Mouse (Mus musculus): Measurements from ENCODE around the gene Ifitm3. TPM values are rescaled to one million over a fixed set of nuclear protein-coding genes. Genes with fewer than 3 reads are reported as not detected.
"Not testable (repeated sequence)": the region's sequence is repeated elsewhere in the genome, so short reads cannot be mapped to it uniquely, and the experiment has no call there.

The Ifitm3 gene
- polyA plus RNA-seq, 1 experiment from 2014 or later: 19.3 TPM

GRCm38 (mm10) chr7:140990185-140990584, 20.4 kb downstream of the Ifitm3 start:
- no peak overlapping the region for H3K4me3 ChIP-seq (ENCODE audit: low read depth, low read length)
- H3K27ac ChIP-seq (ENCODE audit: low read depth, low read length): no peak overlapping the region
- H3K27me3 ChIP-seq (ENCODE audit: control insufficient read depth, insufficient read depth, low read length): no peaks in the 10 kb centered on the region
- H3K9ac ChIP-seq (replicated peaks; ENCODE audit: low read depth, low read length): no peak overlapping the region
- H3K9me3 ChIP-seq (ENCODE audit: control insufficient read depth, low read length): no peaks in the 10 kb centered on the region
- WGBS: 81% methylated on average over 6 of the region's 6 CpGs
- H3K36me3 ChIP-seq (ENCODE audit: control insufficient read depth, insufficient read depth, low read length): no peaks in the 10 kb centered on the region
- H3K4me1 ChIP-seq (ENCODE audit: control insufficient read depth, insufficient read depth, low read length): no peaks in the 10 kb centered on the region
- no peak for ATAC-seq (ENCODE audit: low read depth)
- no peak overlapping the region for H3K4me2 ChIP-seq (ENCODE audit: low read depth, low read length)

DNA sequence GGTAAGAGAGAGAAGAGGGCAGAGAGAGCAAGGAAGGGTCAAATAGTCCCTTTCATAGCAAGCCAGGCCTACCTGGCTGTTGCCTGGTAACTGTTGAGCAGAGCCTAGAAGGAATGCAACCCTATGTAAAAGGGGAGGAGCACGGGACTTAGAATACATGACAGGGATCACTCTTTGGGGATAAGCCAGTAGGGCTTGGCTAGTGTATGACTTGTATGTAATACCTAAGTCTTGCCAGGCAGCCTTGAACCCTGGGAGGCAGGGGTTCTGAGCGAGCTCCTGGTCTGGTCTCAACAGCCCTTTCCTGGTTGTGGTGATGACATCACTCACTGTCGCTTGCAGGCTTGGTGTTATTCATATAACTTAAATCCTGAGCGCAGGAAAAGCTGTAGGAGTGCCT, 21.5 kb downstream of the Ifitm3 start:
- Histone ChIP-seq H3K4me2 (ENCODE audit: low read depth, low read length) (no peak overlapping the region), H3K4me3 (ENCODE audit: low read depth, low read length) (no peak overlapping the region), H3K27me3 (ENCODE audit: control insufficient read depth, insufficient read depth, low read length) (no peaks in the 10 kb centered on the region), H3K27ac (ENCODE audit: low read depth, low read length) (no peak overlapping the region), H3K9ac (replicated peaks; ENCODE audit: low read depth, low read length) (no peak overlapping the region), H3K9me3 (ENCODE audit: control insufficient read depth, low read length) (no peaks in the 10 kb centered on the region), H3K36me3 (ENCODE audit: control insufficient read depth, insufficient read depth, low read length) (no peaks in the 10 kb centered on the region), H3K4me1 (ENCODE audit: control insufficient read depth, insufficient read depth, low read length) (no peaks in the 10 kb centered on the region)
- WGBS: 73% methylated on average over 4 of the region's 4 CpGs
- no peak for ATAC-seq (ENCODE audit: low read depth)

DNA sequence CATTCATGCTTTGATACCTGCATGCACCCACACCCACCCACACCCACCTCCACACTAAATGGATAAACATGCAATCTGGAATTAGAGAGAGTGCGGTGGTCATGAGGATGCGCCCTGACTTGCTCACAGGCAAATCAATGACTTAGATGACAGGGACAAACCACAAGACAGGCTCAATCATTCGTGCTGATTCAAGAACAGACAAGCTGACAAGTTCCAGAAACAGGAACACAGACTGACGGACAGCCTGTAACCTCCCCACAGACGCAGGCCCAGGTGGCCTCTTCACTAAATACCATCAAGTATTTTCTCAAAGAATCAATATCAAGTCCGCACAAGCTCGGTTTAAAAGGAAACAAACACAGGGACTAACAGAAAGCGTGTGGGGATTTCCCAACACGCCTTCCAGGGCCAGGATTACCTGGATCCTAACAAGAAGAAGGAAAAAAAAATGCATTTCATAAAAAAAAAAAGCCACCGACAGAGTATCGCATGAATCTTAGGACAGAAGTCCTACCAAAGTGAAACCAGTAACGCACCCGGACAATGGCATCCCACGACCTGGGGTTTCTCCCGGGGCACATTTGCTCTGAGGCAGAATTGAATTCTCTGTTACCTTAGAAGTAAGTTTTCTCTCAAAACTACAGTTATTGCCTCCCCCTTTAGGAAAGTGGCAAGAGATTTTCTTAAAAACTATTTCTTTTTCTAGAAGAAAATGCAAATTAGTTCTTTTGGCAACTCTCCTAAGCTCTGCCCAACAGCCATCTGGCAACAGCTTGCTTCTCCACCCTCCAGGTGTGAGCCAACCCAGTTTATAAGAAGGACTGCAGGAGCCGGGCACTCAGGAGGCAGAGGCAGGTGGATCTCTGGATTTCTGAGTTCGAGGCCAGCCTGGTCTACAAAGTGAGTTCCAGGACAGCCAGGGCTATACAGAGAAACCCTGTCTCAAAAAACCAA, 23.1 kb downstream of the Ifitm3 start:
- H3K4me2 ChIP-seq (ENCODE audit: low read depth, low read length): no peak overlapping the region
- H3K27ac ChIP-seq (ENCODE audit: low read depth, low read length): no peak overlapping the region
- H3K27me3 ChIP-seq (ENCODE audit: control insufficient read depth, insufficient read depth, low read length): no peaks in the 10 kb centered on the region
- no peak overlapping the region for H3K4me3 ChIP-seq (ENCODE audit: low read depth, low read length)
- WGBS: 90% methylated on average over 17 of the region's 17 CpGs
- H3K9me3 ChIP-seq (ENCODE audit: control insufficient read depth, low read length): no peaks in the 10 kb centered on the region
- no peak for ATAC-seq (ENCODE audit: low read depth)
- no peaks in the 10 kb centered on the region for H3K36me3 ChIP-seq (ENCODE audit: control insufficient read depth, insufficient read depth, low read length)
- no peak overlapping the region for H3K9ac ChIP-seq (replicated peaks; ENCODE audit: low read depth, low read length)
- no peaks in the 10 kb centered on the region for H3K4me1 ChIP-seq (ENCODE audit: control insufficient read depth, insufficient read depth, low read length)

GRCm38 (mm10) chr7:140982971-140983370, 27.6 kb downstream of the Ifitm3 start:
- Histone ChIP-seq H3K4me1 (ENCODE audit: control insufficient read depth, insufficient read depth, low read length) (no peaks in the 10 kb centered on the region), H3K27me3 (ENCODE audit: control insufficient read depth, insufficient read depth, low read length) (no peaks in the 10 kb centered on the region), H3K9me3 (ENCODE audit: control insufficient read depth, low read length) (no peaks in the 10 kb centered on the region), H3K27ac (ENCODE audit: low read depth, low read length) (no peak overlapping the region), H3K36me3 (ENCODE audit: control insufficient read depth, insufficient read depth, low read length) (no peaks in the 10 kb centered on the region), H3K9ac (replicated peaks; ENCODE audit: low read depth, low read length) (no peak overlapping the region), H3K4me3 (ENCODE audit: low read depth, low read length) (no peak overlapping the region), H3K4me2 (ENCODE audit: low read depth, low read length) (no peak overlapping the region)
- 95% methylated on average over 7 of the region's 7 CpGs for WGBS
- ATAC-seq (ENCODE audit: low read depth): no peak

GRCm38 (mm10) chr7:140981704-140982103, 28.9 kb downstream of the Ifitm3 start:
- Histone ChIP-seq H3K27ac (ENCODE audit: low read depth, low read length) (no peak overlapping the region), H3K4me2 (ENCODE audit: low read depth, low read length) (no peak overlapping the region), H3K36me3 (ENCODE audit: control insufficient read depth, insufficient read depth, low read length) (no peaks in the 10 kb centered on the region), H3K9ac (replicated peaks; ENCODE audit: low read depth, low read length) (no peak overlapping the region), H3K27me3 (ENCODE audit: control insufficient read depth, insufficient read depth, low read length) (no peaks in the 10 kb centered on the region), H3K4me1 (ENCODE audit: control insufficient read depth, insufficient read depth, low read length) (no peaks in the 10 kb centered on the region), H3K4me3 (ENCODE audit: low read depth, low read length) (no peak overlapping the region), H3K9me3 (ENCODE audit: control insufficient read depth, low read length) (no peaks in the 10 kb centered on the region)
- WGBS: 94% methylated on average over 8 of the region's 8 CpGs
- ATAC-seq (ENCODE audit: low read depth): no peak

GRCm38 (mm10) chr7:140976720-140977119, 33.9 kb downstream of the Ifitm3 start:
- 90% methylated on average over 9 of the region's 9 CpGs for WGBS
- not testable (repeated sequence) for ATAC-seq (ENCODE audit: low read depth); H3K27ac ChIP-seq (ENCODE audit: low read depth, low read length); H3K4me3 ChIP-seq (ENCODE audit: low read depth, low read length); H3K9me3 ChIP-seq (ENCODE audit: control insufficient read depth, low read length); H3K27me3 ChIP-seq (ENCODE audit: control insufficient read depth, insufficient read depth, low read length); H3K4me1 ChIP-seq (ENCODE audit: control insufficient read depth, insufficient read depth, low read length); H3K36me3 ChIP-seq (ENCODE audit: control insufficient read depth, insufficient read depth, low read length); H3K9ac ChIP-seq (replicated peaks; ENCODE audit: low read depth, low read length); H3K4me2 ChIP-seq (ENCODE audit: low read depth, low read length)

DNA sequence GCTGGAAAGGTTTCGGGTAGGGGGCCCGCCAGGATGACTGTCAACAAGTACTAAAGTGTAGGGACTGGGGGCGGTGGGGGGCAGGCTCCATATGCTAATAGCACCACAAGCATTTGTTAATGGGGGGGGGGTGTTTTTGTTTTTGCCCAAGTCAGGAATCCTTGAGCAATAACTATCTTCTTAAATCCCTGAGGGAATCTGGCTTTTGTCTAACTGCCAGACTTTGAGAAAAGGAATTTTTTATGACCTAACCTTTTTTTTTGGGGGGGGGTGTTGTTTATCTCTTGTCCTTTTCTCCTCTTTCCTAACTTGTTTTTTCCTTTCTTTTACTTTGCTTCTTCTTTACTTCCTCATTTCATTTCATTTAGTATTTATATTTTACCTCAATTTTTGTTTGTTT, 35.1 kb downstream of the Ifitm3 start:
- Histone ChIP-seq H3K27ac (ENCODE audit: low read depth, low read length) (no peak overlapping the region), H3K4me3 (ENCODE audit: low read depth, low read length) (no peak overlapping the region), H3K9me3 (ENCODE audit: control insufficient read depth, low read length) (no peaks in the 10 kb centered on the region), H3K4me1 (ENCODE audit: control insufficient read depth, insufficient read depth, low read length) (no peaks in the 10 kb centered on the region), H3K27me3 (ENCODE audit: control insufficient read depth, insufficient read depth, low read length) (no peaks in the 10 kb centered on the region), H3K36me3 (ENCODE audit: control insufficient read depth, insufficient read depth, low read length) (no peaks in the 10 kb centered on the region), H3K9ac (replicated peaks; ENCODE audit: low read depth, low read length) (no peak overlapping the region), H3K4me2 (ENCODE audit: low read depth, low read length) (no peak overlapping the region)
- 24% methylated on average over 3 of the region's 3 CpGs for WGBS
- ATAC-seq (ENCODE audit: low read depth): no peak

DNA sequence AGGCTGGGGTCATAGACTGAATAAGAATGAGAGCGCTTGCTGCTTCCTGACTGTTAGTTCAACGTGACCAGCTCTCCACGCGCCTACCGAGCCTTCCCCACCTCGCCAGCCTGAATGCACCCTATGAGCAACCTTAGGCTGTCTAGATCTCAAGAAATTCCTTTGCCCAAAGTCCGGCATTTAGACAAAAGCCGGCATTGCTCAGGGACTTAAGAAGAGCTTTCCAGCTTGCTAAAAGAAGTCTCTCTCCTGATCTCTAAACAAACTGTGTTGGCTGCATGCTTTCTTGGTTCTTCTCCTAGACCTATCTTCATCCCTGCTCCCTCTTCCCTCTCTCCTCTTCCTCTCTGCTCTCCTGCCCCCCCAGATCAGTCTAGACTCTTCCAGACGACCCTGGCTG, 35.6 kb downstream of the Ifitm3 start:
- Histone ChIP-seq H3K4me1 (ENCODE audit: control insufficient read depth, insufficient read depth, low read length) (no peaks in the 10 kb centered on the region), H3K4me3 (ENCODE audit: low read depth, low read length) (no peak overlapping the region), H3K9me3 (ENCODE audit: control insufficient read depth, low read length) (no peaks in the 10 kb centered on the region), H3K27me3 (ENCODE audit: control insufficient read depth, insufficient read depth, low read length) (no peaks in the 10 kb centered on the region), H3K36me3 (ENCODE audit: control insufficient read depth, insufficient read depth, low read length) (no peaks in the 10 kb centered on the region), H3K9ac (replicated peaks; ENCODE audit: low read depth, low read length) (no peak overlapping the region), H3K27ac (ENCODE audit: low read depth, low read length) (no peak overlapping the region), H3K4me2 (ENCODE audit: low read depth, low read length) (no peak overlapping the region)
- no peak for ATAC-seq (ENCODE audit: low read depth)
- 21% methylated on average over 9 of the region's 9 CpGs for WGBS

DNA sequence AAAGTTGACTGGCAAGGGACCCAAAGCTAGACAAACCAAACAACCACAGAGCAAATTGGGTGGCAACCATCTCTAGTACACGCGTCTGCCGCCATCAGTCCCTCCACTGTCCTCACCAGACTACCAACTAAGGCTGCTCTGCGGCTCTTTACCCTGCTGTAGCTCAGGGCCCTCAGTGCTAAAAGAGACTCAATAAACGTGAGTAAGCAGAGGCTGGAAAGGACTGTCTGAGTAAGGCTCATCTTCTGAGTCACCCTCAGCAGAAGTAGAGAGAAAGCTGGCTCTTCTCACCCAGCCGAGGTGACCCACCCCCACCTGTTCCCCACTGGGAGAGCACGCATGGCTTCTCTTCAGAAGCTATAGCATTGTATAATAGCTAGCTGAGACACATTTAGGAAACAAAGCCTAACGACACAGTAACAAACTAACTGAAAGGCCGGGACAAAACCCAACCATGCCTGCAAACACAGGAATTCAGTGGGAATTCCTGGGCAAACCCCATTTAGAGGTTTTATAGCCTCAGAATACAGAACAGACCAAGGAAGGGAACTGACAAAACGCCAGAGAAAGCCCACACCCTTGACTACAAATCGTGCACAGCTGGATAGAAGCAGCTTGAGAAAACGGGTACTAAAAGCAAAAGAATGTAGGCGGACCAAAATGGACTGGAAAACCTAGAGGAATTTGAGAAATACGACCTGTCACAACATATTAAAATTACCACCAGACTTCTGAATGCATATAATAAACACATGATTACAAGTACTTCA, 37.0 kb downstream of the Ifitm3 start:
- Histone ChIP-seq H3K36me3 (ENCODE audit: control insufficient read depth, insufficient read depth, low read length) (no peaks in the 10 kb centered on the region), H3K4me1 (ENCODE audit: control insufficient read depth, insufficient read depth, low read length) (no peaks in the 10 kb centered on the region), H3K27me3 (ENCODE audit: control insufficient read depth, insufficient read depth, low read length) (no peaks in the 10 kb centered on the region), H3K27ac (ENCODE audit: low read depth, low read length) (no peak overlapping the region), H3K4me3 (ENCODE audit: low read depth, low read length) (no peak overlapping the region), H3K9ac (replicated peaks; ENCODE audit: low read depth, low read length) (no peak overlapping the region), H3K9me3 (ENCODE audit: control insufficient read depth, low read length) (no peaks in the 10 kb centered on the region), H3K4me2 (ENCODE audit: low read depth, low read length) (no peak overlapping the region)
- WGBS: 9% methylated on average over 14 of the region's 14 CpGs
- no peak for ATAC-seq (ENCODE audit: low read depth)

Data from neural tube, embryonic 14.5 days (tissue).